Mouse (Mus musculus) v-Abl transformed pro-B cells (cell line): ENCODE data around the gene Fam98a.

ENCODE experiments used
- in situ Hi-C, 2 experiments: fragments of 400-800 bp; cut with MboI; formaldehyde crosslinking; loops; one replicate each; pipeline ENCODE4 v1.15.1; 2025; ENCODE audit not compliant: unreplicated experiment in 2 of 2

Fam98a gene

GRCm38 (mm10) chr17:75551512-75552400 is at the start of gene Fam98a:
Fam98a (minus strand) TSS chr17:75551946.
- in situ Hi-C loops: no loop called here

GRCm38 (mm10) chr17:75598652-75599051 is 46.9 kb upstream of the Fam98a start:
- in situ Hi-C loops: no loop called here

- in situ Hi-C loops: no loop called here
Observed at GRCm38 (mm10) chr17:75582738-75583137, 31.0 kb upstream of the Fam98a start.

GRCm38 (mm10) chr17:75575608-75576007 is 23.9 kb upstream of the Fam98a start:
- in situ Hi-C loops: no loop called here

GRCm38 (mm10) chr17:75558041-75558440 is 6.3 kb upstream of the Fam98a start:
- in situ Hi-C loops: no loop called here

GRCm38 (mm10) chr17:75557031-75557430 is 5.3 kb upstream of the Fam98a start:
- in situ Hi-C loops: no loop called here

GRCm38 (mm10) chr17:75550771-75551413 is 854 bp downstream of the Fam98a start:
- in situ Hi-C loops: no loop called here

GRCm38 (mm10) chr17:75544262-75544661 is 7.5 kb downstream of the Fam98a start:
- in situ Hi-C loops: loop anchor here (25.0 kb wide), 3 partner anchors 732 to 1232 kb away; partner anchors contain the start of genes Dpy30 (in 1 of the 2) and Ttc27 (in 1 of the 2)

GRCm38 (mm10) chr17:75543434-75543833 is 8.3 kb downstream of the Fam98a start:
- in situ Hi-C loops: loop anchor here (25.0 kb wide), 3 partner anchors 731 to 1231 kb away; partner anchors contain the start of genes Dpy30 (in 1 of the 2) and Ttc27 (in 1 of the 2)

- in situ Hi-C loops: loop anchor here (5.0 to 25.0 kb wide), 5 partner anchors 125 to 1228 kb away; partner anchors contain the start of genes Dpy30 (in 1 of the 2) and Ttc27 (in 1 of the 2)
Observed at GRCm38 (mm10) chr17:75539841-75540240, 11.9 kb downstream of the Fam98a start.

- in situ Hi-C loops: loop anchor here (5.0 to 25.0 kb wide), 5 partner anchors 124 to 1227 kb away; partner anchors contain the start of genes Dpy30 (in 1 of the 2) and Ttc27 (in 1 of the 2)
Observed at GRCm38 (mm10) chr17:75539130-75539529, 12.6 kb downstream of the Fam98a start.

GRCm38 (mm10) chr17:75538431-75538830 is 13.3 kb downstream of the Fam98a start:
- in situ Hi-C loops: loop anchor here (5.0 to 25.0 kb wide), 5 partner anchors 124 to 1226 kb away; partner anchors contain the start of genes Dpy30 (in 1 of the 2) and Ttc27 (in 1 of the 2)

GRCm38 (mm10) chr17:75537050-75537445 is 14.7 kb downstream of the Fam98a start:
- in situ Hi-C loops: loop anchor here (5.0 to 25.0 kb wide), 5 partner anchors 122 to 1225 kb away; partner anchors contain the start of genes Dpy30 (in 1 of the 2) and Ttc27 (in 1 of the 2)

- in situ Hi-C loops: loop anchor here (5.0 to 25.0 kb wide), 5 partner anchors 122 to 1224 kb away; partner anchors contain the start of genes Dpy30 (in 1 of the 2) and Ttc27 (in 1 of the 2)
Observed at GRCm38 (mm10) chr17:75536396-75537049, 15.2 kb downstream of the Fam98a start.

GRCm38 (mm10) chr17:75535612-75536011 is 16.1 kb downstream of the Fam98a start:
- in situ Hi-C loops: loop anchor here (5.0 to 25.0 kb wide), 5 partner anchors 121 to 1223 kb away; partner anchors contain the start of genes Dpy30 (in 1 of the 2) and Ttc27 (in 1 of the 2)

GRCm38 (mm10) chr17:75534314-75535020 is 17.3 kb downstream of the Fam98a start:
- in situ Hi-C loops: loop anchor here (5.0 to 25.0 kb wide), 5 partner anchors 120 to 1222 kb away; partner anchors contain the start of genes Dpy30 (in 1 of the 2) and Ttc27 (in 1 of the 2)

GRCm38 (mm10) chr17:75532469-75532986 is 19.2 kb downstream of the Fam98a start:
- in situ Hi-C loops: loop anchor here (10.0 to 25.0 kb wide), 4 partner anchors 118 to 1220 kb away; partner anchors contain the start of genes Dpy30 (in 1 of the 2) and Ttc27 (in 1 of the 2)

GRCm38 (mm10) chr17:75529222-75529935 is 22.4 kb downstream of the Fam98a start:
- in situ Hi-C loops: loop anchor here (25.0 kb wide), 3 partner anchors 717 to 1217 kb away; partner anchors contain the start of genes Dpy30 (in 1 of the 2) and Ttc27 (in 1 of the 2)
